Mouse (Mus musculus): ENCODE results near the gene Gm4177.
"Not testable (repeated sequence)": the region's sequence is repeated elsewhere in the genome, so short reads cannot be mapped to it uniquely, and the experiment has no call there.

- TF ChIP-seq CTCF (conservative IDR thresholded peaks at IDR 0.05; ENCODE audit: low read length); NANOG (IDR thresholded peaks at IDR 0.05; ENCODE audit: borderline replicate concordance, low read length); POU5F1 (IDR thresholded peaks at IDR 0.05; ENCODE audit: borderline replicate concordance, low read length): not testable (repeated sequence)
Observed at GRCm38 (mm10) chr7:21832051-21832450, 35.5 kb upstream of the Gm4177 start, which contains the start of gene Vmn1r135.
